Mouse (Mus musculus) 416B (cell line): ENCODE data around the gene Tpst2.
A peak's percentile ranks its signal among the peaks of the same experiment; 100 is the strongest.

ENCODE experiments used
- DNase-seq: peaks from one replicate; pipeline ENCODE4 v3.0.0; 2011; ENCODE audit warnings: low read depth

Tpst2 gene

GRCm38 (mm10) chr5:112282123-112282779 lies 5.8 kb downstream of the Tpst2 start:
- no peak for DNase-seq

- DNase-seq = peak; percentile 50
These were observed 6.4 kb downstream of the Tpst2 start for GRCm38 (mm10) chr5:112282780-112283482.

- peak; percentile 91 for DNase-seq
These were observed 7.2 kb downstream of the Tpst2 start for GRCm38 (mm10) chr5:112283543-112284202.

GRCm38 (mm10) chr5:112284203-112284582 lies 7.7 kb downstream of the Tpst2 start:
- peak; percentile 63 for DNase-seq

GRCm38 (mm10) chr5:112285548-112286085 lies 9.1 kb downstream of the Tpst2 start:
- no peak for DNase-seq

GRCm38 (mm10) chr5:112286608-112286983 lies 10.1 kb downstream of the Tpst2 start:
- DNase-seq = peak; percentile 75

GRCm38 (mm10) chr5:112286984-112287641 lies 10.6 kb downstream of the Tpst2 start:
- DNase-seq = peak; percentile 82

GRCm38 (mm10) chr5:112287652-112288051 lies 11.2 kb downstream of the Tpst2 start:
- DNase-seq = no peak

GRCm38 (mm10) chr5:112288193-112289141 lies 12.0 kb downstream of the Tpst2 start:
- no peak for DNase-seq

GRCm38 (mm10) chr5:112289236-112289635 lies 12.7 kb downstream of the Tpst2 start:
- no peak for DNase-seq

- no peak for DNase-seq
These were observed 13.5 kb downstream of the Tpst2 start for GRCm38 (mm10) chr5:112289819-112290535.

- DNase-seq = no peak
These were observed 14.0 kb downstream of the Tpst2 start for GRCm38 (mm10) chr5:112290536-112290880.

GRCm38 (mm10) chr5:112291866-112292265 lies 15.4 kb downstream of the Tpst2 start:
- DNase-seq = no peak

- DNase-seq = no peak
These were observed 16.0 kb downstream of the Tpst2 start for GRCm38 (mm10) chr5:112292343-112292980.

- DNase-seq = no peak
These were observed 17.3 kb downstream of the Tpst2 start for GRCm38 (mm10) chr5:112293800-112294199.

GRCm38 (mm10) chr5:112294696-112295095 lies 18.2 kb downstream of the Tpst2 start:
- no peak for DNase-seq

- peak; percentile 83 for DNase-seq
These were observed 18.7 kb downstream of the Tpst2 start for GRCm38 (mm10) chr5:112295162-112295561.

GRCm38 (mm10) chr5:112295564-112295963 lies 19.1 kb downstream of the Tpst2 start:
- no peak for DNase-seq

GRCm38 (mm10) chr5:112296404-112297181 lies 20.1 kb downstream of the Tpst2 start:
- peak; percentile 52 for DNase-seq
